Mouse (Mus musculus): ENCODE measurements at regions not wholly inside any gene's neighbourhood (a gene's known extent, or its start where the extent isn't known, plus 50 kb on each side); places are given as distances from the start of the nearest gene placed in this dataset.

- no peaks in the 10 kb centered on the region for H3K36me3 ChIP-seq (ENCODE audit: control insufficient read depth, insufficient read depth, low read length)
- no peaks in the 10 kb centered on the region for H3K9me3 ChIP-seq (ENCODE audit: control insufficient read depth, low read length)
- no peak overlapping the region for H3K9ac ChIP-seq (replicated peaks; ENCODE audit: low read depth, low read length)
- no peak overlapping the region for H3K27ac ChIP-seq (ENCODE audit: low read depth, low read length)
- H3K4me3 ChIP-seq (ENCODE audit: low read depth, low read length) = no peak overlapping the region
- no peak overlapping the region for H3K4me2 ChIP-seq (ENCODE audit: low read depth, low read length)
- WGBS = 51% methylated on average over 2 of the region's 2 CpGs
- no peaks in the 10 kb centered on the region for H3K27me3 ChIP-seq (ENCODE audit: control insufficient read depth, insufficient read depth, low read length)
- no peak for ATAC-seq (ENCODE audit: low read depth)
- no peaks in the 10 kb centered on the region for H3K4me1 ChIP-seq (ENCODE audit: control insufficient read depth, insufficient read depth, low read length)
These were observed 110.5 kb upstream of the Fn1 start for GRCm38 (mm10) chr1:71763530-71763929.

GRCm38 (mm10) chr1:71760342-71760741 is 107.3 kb upstream of the Fn1 start:
- no peaks in the 10 kb centered on the region for H3K36me3 ChIP-seq (ENCODE audit: control insufficient read depth, insufficient read depth, low read length)
- WGBS = 78% methylated on average over 2 of the region's 2 CpGs
- H3K4me3 ChIP-seq (ENCODE audit: low read depth, low read length) = no peak overlapping the region
- no peaks in the 10 kb centered on the region for H3K4me1 ChIP-seq (ENCODE audit: control insufficient read depth, insufficient read depth, low read length)
- H3K27me3 ChIP-seq (ENCODE audit: control insufficient read depth, insufficient read depth, low read length) = no peaks in the 10 kb centered on the region
- no peaks in the 10 kb centered on the region for H3K9me3 ChIP-seq (ENCODE audit: control insufficient read depth, low read length)
- H3K27ac ChIP-seq (ENCODE audit: low read depth, low read length) = no peak overlapping the region
- no peak overlapping the region for H3K9ac ChIP-seq (replicated peaks; ENCODE audit: low read depth, low read length)
- no peak overlapping the region for H3K4me2 ChIP-seq (ENCODE audit: low read depth, low read length)
- ATAC-seq (ENCODE audit: low read depth) = no peak

GRCm38 (mm10) chr1:71757236-71757635 is 104.2 kb upstream of the Fn1 start:
- 57% methylated on average over 5 of the region's 5 CpGs for WGBS
- Histone ChIP-seq H3K4me2 (ENCODE audit: low read depth, low read length) (no peak overlapping the region), H3K36me3 (ENCODE audit: control insufficient read depth, insufficient read depth, low read length) (no peaks in the 10 kb centered on the region), H3K9me3 (ENCODE audit: control insufficient read depth, low read length) (no peaks in the 10 kb centered on the region), H3K4me1 (ENCODE audit: control insufficient read depth, insufficient read depth, low read length) (no peaks in the 10 kb centered on the region), H3K9ac (replicated peaks; ENCODE audit: low read depth, low read length) (no peak overlapping the region), H3K27me3 (ENCODE audit: control insufficient read depth, insufficient read depth, low read length) (no peaks in the 10 kb centered on the region), H3K4me3 (ENCODE audit: low read depth, low read length) (no peak overlapping the region), H3K27ac (ENCODE audit: low read depth, low read length) (no peak overlapping the region)
- no peak for ATAC-seq (ENCODE audit: low read depth)

GRCm38 (mm10) chr1:71756159-71756558 is 103.2 kb upstream of the Fn1 start:
- 91% methylated on average over 2 of the region's 2 CpGs for WGBS
- ATAC-seq (ENCODE audit: low read depth) = no peak
- no peak overlapping the region for H3K4me3 ChIP-seq (ENCODE audit: low read depth, low read length)
- H3K27ac ChIP-seq (ENCODE audit: low read depth, low read length) = no peak overlapping the region
- no peaks in the 10 kb centered on the region for H3K36me3 ChIP-seq (ENCODE audit: control insufficient read depth, insufficient read depth, low read length)
- no peaks in the 10 kb centered on the region for H3K27me3 ChIP-seq (ENCODE audit: control insufficient read depth, insufficient read depth, low read length)
- no peaks in the 10 kb centered on the region for H3K9me3 ChIP-seq (ENCODE audit: control insufficient read depth, low read length)
- no peaks in the 10 kb centered on the region for H3K4me1 ChIP-seq (ENCODE audit: control insufficient read depth, insufficient read depth, low read length)
- no peak overlapping the region for H3K4me2 ChIP-seq (ENCODE audit: low read depth, low read length)
- H3K9ac ChIP-seq (replicated peaks; ENCODE audit: low read depth, low read length) = no peak overlapping the region

- Histone ChIP-seq H3K27me3 (ENCODE audit: control insufficient read depth, insufficient read depth, low read length) (no peaks in the 10 kb centered on the region), H3K27ac (ENCODE audit: low read depth, low read length) (no peak overlapping the region), H3K4me2 (ENCODE audit: low read depth, low read length) (no peak overlapping the region), H3K4me3 (ENCODE audit: low read depth, low read length) (no peak overlapping the region), H3K9me3 (ENCODE audit: control insufficient read depth, low read length) (no peaks in the 10 kb centered on the region), H3K36me3 (ENCODE audit: control insufficient read depth, insufficient read depth, low read length) (no peaks in the 10 kb centered on the region), H3K4me1 (ENCODE audit: control insufficient read depth, insufficient read depth, low read length) (no peaks in the 10 kb centered on the region), H3K9ac (replicated peaks; ENCODE audit: low read depth, low read length) (no peak overlapping the region)
- WGBS = 83% methylated on average over 9 of the region's 9 CpGs
- ATAC-seq (ENCODE audit: low read depth) = no peak
These were observed 102.4 kb upstream of the Fn1 start for GRCm38 (mm10) chr1:71755435-71755834.

- Histone ChIP-seq H3K9me3 (ENCODE audit: control insufficient read depth, low read length) (no peaks in the 10 kb centered on the region), H3K27me3 (ENCODE audit: control insufficient read depth, insufficient read depth, low read length) (no peaks in the 10 kb centered on the region), H3K4me2 (ENCODE audit: low read depth, low read length) (no peak overlapping the region), H3K4me1 (ENCODE audit: control insufficient read depth, insufficient read depth, low read length) (no peaks in the 10 kb centered on the region), H3K4me3 (ENCODE audit: low read depth, low read length) (no peak overlapping the region), H3K9ac (replicated peaks; ENCODE audit: low read depth, low read length) (no peak overlapping the region), H3K27ac (ENCODE audit: low read depth, low read length) (no peak overlapping the region), H3K36me3 (ENCODE audit: control insufficient read depth, insufficient read depth, low read length) (no peaks in the 10 kb centered on the region)
- no peak for ATAC-seq (ENCODE audit: low read depth)
- 91% methylated on average over 1 of the region's 1 CpGs for WGBS
These were observed 99.4 kb upstream of the Fn1 start for GRCm38 (mm10) chr1:71752351-71752750.

GRCm38 (mm10) chr1:71751601-71752000 is 98.6 kb upstream of the Fn1 start:
- Histone ChIP-seq H3K27ac (ENCODE audit: low read depth, low read length) (no peak overlapping the region), H3K4me2 (ENCODE audit: low read depth, low read length) (no peak overlapping the region), H3K9ac (replicated peaks; ENCODE audit: low read depth, low read length) (no peak overlapping the region), H3K4me3 (ENCODE audit: low read depth, low read length) (no peak overlapping the region), H3K4me1 (ENCODE audit: control insufficient read depth, insufficient read depth, low read length) (no peaks in the 10 kb centered on the region), H3K36me3 (ENCODE audit: control insufficient read depth, insufficient read depth, low read length) (no peaks in the 10 kb centered on the region), H3K27me3 (ENCODE audit: control insufficient read depth, insufficient read depth, low read length) (no peaks in the 10 kb centered on the region), H3K9me3 (ENCODE audit: control insufficient read depth, low read length) (no peaks in the 10 kb centered on the region)
- ATAC-seq (ENCODE audit: low read depth) = no peak
- WGBS = 69% methylated on average over 1 of the region's 1 CpGs

- Histone ChIP-seq H3K9ac (replicated peaks; ENCODE audit: low read depth, low read length) (no peak overlapping the region), H3K27ac (ENCODE audit: low read depth, low read length) (no peak overlapping the region), H3K9me3 (ENCODE audit: control insufficient read depth, low read length) (no peaks in the 10 kb centered on the region), H3K27me3 (ENCODE audit: control insufficient read depth, insufficient read depth, low read length) (no peaks in the 10 kb centered on the region), H3K4me1 (ENCODE audit: control insufficient read depth, insufficient read depth, low read length) (no peaks in the 10 kb centered on the region), H3K36me3 (ENCODE audit: control insufficient read depth, insufficient read depth, low read length) (no peaks in the 10 kb centered on the region), H3K4me3 (ENCODE audit: low read depth, low read length) (no peak overlapping the region), H3K4me2 (ENCODE audit: low read depth, low read length) (no peak overlapping the region)
- 82% methylated on average over 3 of the region's 3 CpGs for WGBS
- ATAC-seq (ENCODE audit: low read depth) = no peak
These were observed 82.6 kb upstream of the Fn1 start for GRCm38 (mm10) chr1:71735606-71736005.

- H3K9me3 ChIP-seq (ENCODE audit: control insufficient read depth, low read length) = no peaks in the 10 kb centered on the region
- H3K27ac ChIP-seq (ENCODE audit: low read depth, low read length) = no peak overlapping the region
- no peaks in the 10 kb centered on the region for H3K36me3 ChIP-seq (ENCODE audit: control insufficient read depth, insufficient read depth, low read length)
- ATAC-seq (ENCODE audit: low read depth) = no peak
- H3K4me2 ChIP-seq (ENCODE audit: low read depth, low read length) = no peak overlapping the region
- no peak overlapping the region for H3K9ac ChIP-seq (replicated peaks; ENCODE audit: low read depth, low read length)
- no peak overlapping the region for H3K4me3 ChIP-seq (ENCODE audit: low read depth, low read length)
- H3K27me3 ChIP-seq (ENCODE audit: control insufficient read depth, insufficient read depth, low read length) = no peaks in the 10 kb centered on the region
- no peaks in the 10 kb centered on the region for H3K4me1 ChIP-seq (ENCODE audit: control insufficient read depth, insufficient read depth, low read length)
These were observed 78.6 kb upstream of the Fn1 start for GRCm38 (mm10) chr1:71731623-71732022.

- Histone ChIP-seq H3K4me2 (ENCODE audit: low read depth, low read length) (no peak overlapping the region), H3K27me3 (ENCODE audit: control insufficient read depth, insufficient read depth, low read length) (no peaks in the 10 kb centered on the region), H3K4me3 (ENCODE audit: low read depth, low read length) (no peak overlapping the region), H3K27ac (ENCODE audit: low read depth, low read length) (no peak overlapping the region), H3K9ac (replicated peaks; ENCODE audit: low read depth, low read length) (no peak overlapping the region), H3K4me1 (ENCODE audit: control insufficient read depth, insufficient read depth, low read length) (no peaks in the 10 kb centered on the region), H3K36me3 (ENCODE audit: control insufficient read depth, insufficient read depth, low read length) (no peaks in the 10 kb centered on the region), H3K9me3 (ENCODE audit: control insufficient read depth, low read length) (no peaks in the 10 kb centered on the region)
- 91% methylated on average over 4 of the region's 4 CpGs for WGBS
- no peak for ATAC-seq (ENCODE audit: low read depth)
These were observed 78.0 kb upstream of the Fn1 start for GRCm38 (mm10) chr1:71731011-71731410.
